Mouse (Mus musculus) forebrain, embryonic 10.5 days (tissue): Measurements from ENCODE around the gene Esyt2. TPM values are rescaled to one million over a fixed set of nuclear protein-coding genes. Genes with fewer than 3 reads are reported as not detected.
A peak's percentile ranks its signal among the peaks of the same experiment; 100 is the strongest.
"Not testable (repeated sequence)": the region's sequence is repeated elsewhere in the genome, so short reads cannot be mapped to it uniquely, and the experiment has no call there.

Experiments used
- DNase-seq: peaks from one replicate; pipeline ENCODE4 v3.0.0-alpha.2; 2017; ENCODE audit warnings: low spot score; ENCODE audit errors: extremely low spot score
- H3K27ac ChIP-seq: fragments of 300-500 bp; sonication (generic); 2 replicates; pipeline ENCODE4 v1.5.1; 2016; ENCODE audit warnings: mild to moderate bottlenecking
- H3K27me3 ChIP-seq: fragments of 300-500 bp; sonication (generic); 2 replicates; pipeline ENCODE4 v1.6.1; 2016; ENCODE audit warnings: mild to moderate bottlenecking; ENCODE audit not compliant: poor library complexity, severe bottlenecking
- H3K36me3 ChIP-seq: fragments of 300-500 bp; sonication (generic); replicated peaks from 2 replicates; pipeline ENCODE4 v1.6.1; 2016; ENCODE audit warnings: mild to moderate bottlenecking, moderate library complexity
- H3K4me1 ChIP-seq: fragments of 300-500 bp; sonication (generic); 2 replicates; pipeline ENCODE4 v1.6.1; 2016
- H3K4me3 ChIP-seq: fragments of 300-500 bp; sonication (generic); 2 replicates; pipeline ENCODE4 v1.5.1; 2016; ENCODE audit warnings: mild to moderate bottlenecking, moderate library complexity
- H3K9me3 ChIP-seq: fragments of 300-500 bp; sonication (generic); 2 replicates; pipeline ENCODE4 v1.6.1; 2016; ENCODE audit warnings: mild to moderate bottlenecking, moderate library complexity
- WGBS: fragments of 180-500 bp; shearing (Covaris S2); methylation state at CpG from one replicate; pipeline ENCODE4 v1.1.7; 2016; 5-methylcytosine and 5-hydroxymethylcytosine counted together
- polyA plus RNA-seq: library from polyadenylated mRNA; unstranded; fragments of >200 nt; fragmentation: Nextera tagmentation; extraction: Ambion mirVana; gene quantifications from 2 replicates; pipeline ENCODE4 v1.2.1, GENCODE M21; 2016

Gene Esyt2
- polyA plus RNA-seq, 1 experiment from 2014 or later = 12.0 TPM

DNA sequence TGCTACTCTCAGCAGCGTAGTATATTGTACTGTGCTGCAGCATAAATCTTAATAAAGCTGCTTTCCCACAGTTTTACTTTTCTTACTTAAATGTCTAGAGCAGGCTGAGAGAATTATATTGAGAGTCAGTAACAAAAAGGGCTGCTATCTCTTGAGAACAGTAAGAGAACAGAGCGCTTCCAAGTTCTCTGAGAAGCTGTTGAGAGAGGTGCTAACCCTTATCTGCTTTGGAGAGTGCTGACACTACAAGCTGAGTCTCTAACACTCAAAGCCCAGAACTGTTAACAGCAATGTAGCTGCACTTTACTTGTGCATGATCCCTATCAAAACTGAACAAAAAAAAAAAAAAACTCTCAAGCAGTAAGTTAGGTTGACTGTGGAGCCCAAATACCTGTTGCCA lies 15.7 kb upstream of the Esyt2 start:
- DNase-seq = no peak
- Histone ChIP-seq H3K9me3 (no peaks in the 10 kb centered on the region), H3K4me1 (peaks cover 20% of the 10 kb centered on the region), H3K36me3 (no peaks in the 10 kb centered on the region), H3K27ac (no peak overlapping the region), H3K27me3 (no peaks in the 10 kb centered on the region; the same call in 1 of the 2 replicates), H3K4me3 (no peak overlapping the region)
- WGBS = 87% methylated on average over 2 of the region's 2 CpGs

DNA sequence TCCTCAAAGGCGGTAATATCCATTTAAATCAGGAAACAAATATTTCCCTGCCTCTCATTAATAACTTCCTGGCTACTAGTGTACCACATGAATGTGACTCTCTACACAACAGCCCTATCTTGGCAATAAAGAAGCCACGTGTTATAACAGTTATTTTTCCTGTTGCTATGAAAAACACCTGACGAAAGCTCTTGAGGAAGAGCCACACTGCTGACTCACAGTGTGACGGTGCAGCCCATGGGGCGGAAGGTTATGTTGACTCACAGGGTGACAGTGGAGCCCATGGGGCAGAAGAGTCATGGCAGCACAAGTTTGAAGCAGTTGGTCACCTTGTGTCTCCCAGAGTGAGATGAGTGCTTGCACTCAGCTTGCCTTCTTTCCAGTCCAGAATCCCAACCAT lies 11.5 kb upstream of the Esyt2 start:
- Histone ChIP-seq H3K4me1 (no peaks in the 10 kb centered on the region), H3K36me3 (no peaks in the 10 kb centered on the region), H3K4me3 (no peak overlapping the region), H3K27ac (no peak overlapping the region), H3K27me3 (no peaks in the 10 kb centered on the region; the same call in 1 of the 2 replicates), H3K9me3 (no peaks in the 10 kb centered on the region)
- DNase-seq = no peak
- WGBS = 84% methylated on average over 5 of the region's 5 CpGs

DNA sequence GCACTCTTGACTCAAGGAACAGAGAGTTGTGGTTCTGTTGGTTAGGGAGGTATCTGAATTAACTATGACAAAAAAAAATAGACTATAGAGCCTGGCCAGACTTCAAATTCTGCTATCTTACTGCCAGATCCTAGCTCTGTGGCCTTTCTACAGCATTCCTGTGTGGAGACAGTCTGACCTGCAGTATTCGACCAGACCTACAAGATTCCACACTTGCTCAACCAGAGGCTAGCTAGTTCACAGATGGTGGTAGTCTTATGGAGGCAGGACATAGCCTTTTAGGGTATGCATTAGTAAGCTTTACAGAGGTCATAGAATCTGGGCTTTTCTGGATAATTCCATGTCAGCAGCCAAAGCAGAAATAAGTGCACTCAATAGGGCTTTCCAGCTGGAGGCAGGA lies 10.5 kb upstream of the Esyt2 start:
- WGBS = 85% methylated on average over 1 of the region's 1 CpGs
- no peak for DNase-seq
- no peak overlapping the region for H3K4me3 ChIP-seq
- no peaks in the 10 kb centered on the region for H3K27me3 ChIP-seq
- no peaks in the 10 kb centered on the region for H3K36me3 ChIP-seq
- no peaks in the 10 kb centered on the region for H3K9me3 ChIP-seq
- H3K27ac ChIP-seq = no peak overlapping the region
- no peaks in the 10 kb centered on the region for H3K4me1 ChIP-seq

DNA sequence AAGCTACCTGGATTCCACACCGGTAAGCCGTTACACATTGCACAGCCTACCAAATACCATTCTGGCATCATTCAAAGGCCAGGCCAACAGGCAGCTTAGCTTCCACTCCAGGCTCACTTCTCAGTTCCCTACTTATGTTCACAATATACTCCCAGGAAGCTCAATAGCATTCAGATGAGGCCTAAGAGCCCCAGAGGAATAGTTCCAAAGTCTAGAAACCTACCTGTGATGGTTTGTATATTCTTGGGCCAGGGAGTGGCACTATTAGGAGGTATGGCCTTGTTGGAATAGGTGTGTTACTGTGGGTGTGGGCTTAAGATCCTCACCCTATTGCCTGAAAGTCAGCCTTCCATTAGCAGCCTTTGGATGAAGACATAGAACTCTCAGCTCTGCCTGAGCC lies 9.9 kb upstream of the Esyt2 start:
- Histone ChIP-seq H3K27me3 (no peaks in the 10 kb centered on the region), H3K36me3 (no peaks in the 10 kb centered on the region), H3K9me3 (no peaks in the 10 kb centered on the region), H3K4me1 (no peaks in the 10 kb centered on the region), H3K27ac (no peak overlapping the region), H3K4me3 (no peak overlapping the region)
- DNase-seq = no peak
- 97% methylated on average over 2 of the region's 2 CpGs for WGBS

DNA sequence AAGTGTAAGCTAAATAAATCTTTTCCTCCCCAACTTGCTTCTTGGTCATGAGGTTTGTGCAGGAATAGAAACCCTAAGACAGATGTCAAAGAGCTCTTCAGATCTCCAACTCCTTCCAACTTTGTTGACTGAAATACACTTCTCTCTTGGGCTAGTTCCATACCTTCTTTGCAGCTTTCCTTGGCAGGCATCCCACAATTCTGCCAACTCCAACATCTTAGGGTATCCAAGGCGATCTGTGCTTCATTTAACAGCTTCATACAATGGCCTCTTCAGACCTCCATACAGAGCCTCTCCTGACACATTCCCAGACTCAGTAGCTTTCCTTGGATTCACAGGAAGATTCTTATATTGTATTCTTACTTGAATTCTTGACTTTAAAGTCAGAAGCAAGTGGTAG lies 7.3 kb upstream of the Esyt2 start:
- Histone ChIP-seq H3K36me3 (no peaks in the 10 kb centered on the region), H3K4me1 (no peaks in the 10 kb centered on the region), H3K27ac (no peak overlapping the region), H3K27me3 (no peaks in the 10 kb centered on the region), H3K9me3 (no peaks in the 10 kb centered on the region), H3K4me3 (no peak overlapping the region)
- DNase-seq = no peak
- whole genome bisulfite sequencing = 81% methylated on average over 1 of the region's 1 CpGs

DNA sequence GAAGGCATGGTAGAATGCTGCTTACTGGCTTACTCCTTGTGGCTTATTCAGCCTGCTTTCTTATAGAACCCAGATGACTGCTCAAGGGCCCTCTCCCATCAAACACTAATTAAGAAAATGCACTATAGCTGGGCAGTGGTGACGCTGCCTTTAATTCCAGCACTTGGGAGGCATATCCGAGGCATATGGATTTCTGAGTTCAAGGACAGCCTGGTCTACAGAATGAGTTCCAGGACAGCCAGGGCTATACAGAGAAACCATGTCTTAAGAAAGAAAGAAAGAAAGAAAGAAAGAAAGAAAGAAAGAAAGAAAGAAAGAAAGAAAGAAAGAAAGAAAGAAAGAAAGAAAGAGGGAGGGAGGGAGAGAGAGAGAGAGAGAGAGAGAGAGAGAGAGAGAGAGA lies 5.9 kb upstream of the Esyt2 start, which contains the start of gene Gm11027:
TSS of gene Gm11027 (plus strand) at position 301 of the 400 bp plus-strand sequence.
- not testable (repeated sequence) for H3K9me3 ChIP-seq, H3K4me1 ChIP-seq, H3K27ac ChIP-seq, H3K4me3 ChIP-seq, H3K27me3 ChIP-seq, DNase-seq, H3K36me3 ChIP-seq
- WGBS = 81% methylated on average over 2 of the region's 2 CpGs

DNA sequence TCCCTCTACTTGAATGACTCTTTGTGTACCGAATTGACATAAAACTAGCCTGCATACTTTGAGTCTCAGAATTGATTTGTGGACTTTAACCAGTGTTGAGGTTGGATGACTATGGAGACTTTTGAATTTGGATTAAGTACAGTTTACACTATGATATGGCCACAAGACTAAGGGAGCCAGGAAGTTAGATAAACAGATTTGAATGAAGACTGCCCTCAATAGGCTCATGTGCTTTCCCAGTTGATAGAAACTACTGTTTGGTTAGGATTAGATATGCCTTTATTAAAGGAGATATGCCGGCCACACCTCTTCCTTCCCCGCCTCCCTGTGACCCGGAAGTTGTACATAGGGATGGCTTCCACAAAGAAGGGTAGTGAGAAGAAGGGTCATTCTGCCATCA lies 5.4 kb upstream of the Esyt2 start:
- no peak overlapping the region for H3K27ac ChIP-seq
- no peaks in the 10 kb centered on the region for H3K9me3 ChIP-seq
- WGBS = 94% methylated on average over 4 of the region's 4 CpGs
- no peaks in the 10 kb centered on the region for H3K27me3 ChIP-seq
- no peak overlapping the region for H3K4me3 ChIP-seq
- peaks cover 9% of the 10 kb centered on the region for H3K4me1 ChIP-seq
- H3K36me3 ChIP-seq = no peaks in the 10 kb centered on the region
- DNase-seq = no peak

DNA sequence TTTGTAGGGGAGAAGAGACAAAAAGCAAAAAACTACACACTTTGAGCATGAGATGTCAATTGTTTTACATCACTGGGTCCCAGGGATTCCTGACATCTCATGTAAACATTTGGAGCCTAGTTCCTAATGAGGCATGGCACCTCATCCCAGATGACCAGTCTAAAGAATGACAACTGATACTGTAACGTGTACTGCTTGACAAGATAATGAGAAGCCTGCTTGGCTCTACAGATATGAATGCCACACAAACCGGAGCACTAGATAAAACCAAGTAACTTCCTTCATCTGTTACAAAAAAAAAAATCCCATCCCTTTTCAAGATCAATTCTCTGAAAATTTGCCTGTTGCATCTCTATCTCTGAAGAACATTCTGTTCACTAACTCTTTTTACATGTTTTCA lies 4.0 kb upstream of the Esyt2 start:
- Histone ChIP-seq H3K4me3 (no peak overlapping the region), H3K4me1 (peaks cover 11% of the 10 kb centered on the region), H3K36me3 (no peaks in the 10 kb centered on the region), H3K9me3 (no peaks in the 10 kb centered on the region), H3K27me3 (no peaks in the 10 kb centered on the region), H3K27ac (no peak overlapping the region)
- 76% methylated on average over 2 of the region's 2 CpGs for WGBS
- DNase-seq = no peak

DNA sequence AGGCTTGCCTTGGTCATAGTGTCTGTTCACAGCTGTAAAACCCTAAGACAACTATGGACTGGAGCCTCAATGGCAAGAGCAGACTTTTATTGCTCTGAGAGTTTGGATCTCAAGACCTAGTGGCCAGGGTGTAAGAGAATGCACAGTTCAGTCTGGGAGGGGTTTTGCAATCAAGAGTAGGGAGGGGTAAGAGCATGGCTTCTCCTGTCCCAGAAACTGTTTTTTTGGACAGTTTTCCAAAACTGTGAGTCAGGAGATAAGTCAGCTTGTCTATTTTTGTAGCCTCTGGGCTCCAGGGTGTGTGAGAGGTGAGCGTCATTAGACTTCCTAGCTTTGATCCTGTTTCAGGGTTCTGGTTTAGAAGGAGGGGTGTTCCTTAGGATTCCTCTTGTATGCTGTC lies 2.5 kb upstream of the Esyt2 start:
- Histone ChIP-seq H3K9me3 (no peaks in the 10 kb centered on the region), H3K27me3 (no peaks in the 10 kb centered on the region), H3K4me3 (no peak overlapping the region), H3K27ac (no peak overlapping the region), H3K4me1 (peaks cover 21% of the 10 kb centered on the region), H3K36me3 (no peaks in the 10 kb centered on the region)
- WGBS = 92% methylated on average over 1 of the region's 1 CpGs
- DNase-seq = no peak

DNA sequence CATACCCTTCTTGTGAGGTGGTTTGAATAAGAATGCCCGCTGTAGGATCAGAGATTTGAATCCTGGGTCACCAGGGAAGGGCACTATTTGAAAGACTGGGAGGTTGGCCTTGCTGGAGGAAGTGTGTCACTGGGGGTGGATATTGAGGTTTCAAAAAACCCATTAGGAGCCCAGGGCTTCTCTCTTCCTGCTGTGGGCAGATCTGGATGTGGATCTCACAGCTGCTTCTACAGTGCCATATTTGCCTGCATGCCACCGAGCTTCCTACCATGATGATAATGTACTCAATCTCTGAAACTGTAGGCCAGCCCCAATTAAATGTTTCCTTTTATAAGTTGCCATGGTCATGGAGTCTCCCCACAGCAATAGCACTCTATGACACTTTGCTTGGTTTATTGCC lies 1.8 kb upstream of the Esyt2 start:
- DNase-seq = no peak
- peaks cover 21% of the 10 kb centered on the region for H3K4me1 ChIP-seq
- H3K9me3 ChIP-seq = no peaks in the 10 kb centered on the region
- H3K27ac ChIP-seq = no peak overlapping the region
- H3K4me3 ChIP-seq = no peak overlapping the region
- H3K36me3 ChIP-seq = no peaks in the 10 kb centered on the region
- H3K27me3 ChIP-seq = no peaks in the 10 kb centered on the region
- 90% methylated on average over 2 of the region's 2 CpGs for WGBS

DNA sequence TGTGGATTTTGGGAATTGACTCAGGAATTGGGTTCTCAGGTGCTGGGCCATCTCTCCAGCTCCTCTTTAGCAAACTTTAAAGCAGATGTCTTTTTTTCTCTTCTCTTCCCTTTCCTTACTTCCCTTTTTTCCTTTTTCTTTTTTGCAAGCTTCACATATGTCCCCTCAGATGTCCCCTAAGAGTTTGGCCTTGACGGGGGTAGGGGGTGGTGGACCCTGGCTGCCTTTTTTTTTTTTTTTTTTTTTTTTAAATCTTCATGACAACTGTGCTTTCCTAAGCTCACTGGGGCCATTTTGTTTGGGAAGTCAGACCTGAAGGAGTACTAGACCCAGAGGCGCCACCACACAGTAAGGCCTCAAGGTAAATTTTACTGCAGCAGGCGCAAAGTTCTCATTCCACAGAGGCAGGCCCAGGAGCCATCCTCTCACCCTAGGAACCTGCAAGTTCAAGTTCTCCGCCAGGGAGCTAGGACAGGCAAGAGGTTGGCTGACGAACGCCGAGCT lies 795 bp upstream of the Esyt2 start:
- peak overlapping the region; percentile 96 for H3K4me3 ChIP-seq

DNA sequence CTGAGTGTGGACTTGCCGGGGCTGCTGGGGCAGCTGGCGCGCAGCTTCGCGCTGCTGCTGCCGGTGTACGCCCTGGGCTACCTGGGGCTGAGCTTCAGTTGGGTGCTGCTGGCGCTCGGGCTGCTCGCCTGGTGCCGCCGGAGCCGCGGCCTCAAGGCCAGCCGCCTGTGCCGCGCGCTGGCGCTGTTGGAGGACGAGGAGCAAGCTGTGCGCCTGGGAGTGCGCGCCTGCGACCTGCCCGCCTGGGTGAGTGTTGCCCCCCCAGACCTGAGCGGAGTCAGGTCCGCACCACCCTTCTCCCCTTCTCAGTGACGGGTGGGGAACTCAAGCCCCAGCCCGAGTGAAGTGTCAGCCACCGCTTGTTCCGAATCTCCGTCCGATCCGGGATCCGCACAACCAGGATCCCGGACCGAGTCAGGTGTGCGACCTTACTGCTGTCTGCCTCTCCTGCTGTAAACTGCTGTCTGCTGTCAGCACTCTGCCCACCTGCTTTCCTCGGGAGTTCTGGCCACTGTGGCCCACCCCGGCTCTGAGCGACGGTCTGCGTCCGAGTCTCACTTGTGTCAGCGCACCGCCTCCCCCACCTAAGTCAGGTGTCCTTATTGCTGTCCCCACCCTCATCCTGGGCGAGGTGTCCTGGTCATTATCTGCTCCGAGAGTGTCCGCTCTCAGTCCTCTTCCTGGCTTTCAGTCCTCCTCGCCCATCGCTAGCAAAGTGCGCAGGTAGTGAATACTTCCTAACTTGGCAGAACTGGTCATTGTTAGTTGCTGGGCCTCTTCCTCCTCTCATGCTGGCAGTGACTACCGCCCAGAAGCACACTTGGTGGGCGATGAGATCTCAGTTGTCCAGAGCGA lies 658 bp downstream of the Esyt2 start:
- H3K9me3 ChIP-seq = no peaks in the 10 kb centered on the region
- WGBS = under 1% methylated on average over 55 of the region's 55 CpGs

More for the DNA sequence above, 795 bp upstream of the Esyt2 start:
- no peaks in the 10 kb centered on the region for H3K36me3 ChIP-seq
- no peaks in the 10 kb centered on the region for H3K9me3 ChIP-seq
- H3K4me1 ChIP-seq = peaks cover 21% of the 10 kb centered on the region
- 1% methylated on average over 7 of the region's 7 CpGs for WGBS
- H3K27ac ChIP-seq = peak overlapping the region; percentile 96
- no peaks in the 10 kb centered on the region for H3K27me3 ChIP-seq
- no peak for DNase-seq

DNA sequence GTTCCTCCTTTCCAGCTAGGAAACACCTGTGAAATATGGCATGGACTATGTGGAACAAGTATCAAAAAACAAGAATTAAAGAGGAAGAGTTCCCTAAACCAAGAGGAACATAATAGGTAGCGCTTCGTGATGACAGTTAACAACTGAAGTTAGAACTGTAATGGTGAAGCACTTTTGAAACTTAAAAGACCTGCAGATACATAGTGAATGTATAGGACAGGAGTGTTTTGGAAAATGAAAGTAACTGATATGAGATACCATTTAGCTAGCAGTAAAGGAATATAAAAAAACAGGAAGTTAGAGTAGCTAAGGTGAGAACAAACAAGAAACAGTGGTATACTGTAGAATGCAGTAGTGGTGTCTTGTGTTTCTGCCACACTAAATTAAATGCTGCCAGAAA lies 1.9 kb downstream of the Esyt2 start:
- WGBS = 90% methylated on average over 2 of the region's 2 CpGs
- H3K4me1 ChIP-seq = peaks cover 21% of the 10 kb centered on the region
- DNase-seq = no peak
- H3K4me3 ChIP-seq = no peak overlapping the region
- no peaks in the 10 kb centered on the region for H3K27me3 ChIP-seq
- no peaks in the 10 kb centered on the region for H3K36me3 ChIP-seq
- H3K27ac ChIP-seq = no peak overlapping the region
- H3K9me3 ChIP-seq = no peaks in the 10 kb centered on the region

More for the DNA sequence above, 658 bp downstream of the Esyt2 start:
- Histone ChIP-seq H3K36me3 (no peaks in the 10 kb centered on the region), H3K4me1 (peaks cover 21% of the 10 kb centered on the region), H3K27me3 (no peaks in the 10 kb centered on the region), H3K27ac (peak overlapping the region; percentile 96), H3K4me3 (peak overlapping the region; percentile 96)
- peak; percentile 35 for DNase-seq
